Mouse (Mus musculus) limb, embryonic 13.5 days (tissue): ENCODE measurements around the gene Srrm1. TPM values are rescaled to one million over a fixed set of nuclear protein-coding genes. Genes with fewer than 3 reads are reported as not detected.
A peak's percentile ranks its signal among the peaks of the same experiment; 100 is the strongest.
"Not testable (repeated sequence)": the region's sequence is repeated elsewhere in the genome, so short reads cannot be mapped to it uniquely, and the experiment has no call there.

ENCODE experiments used
- ATAC-seq: fragments of 200-750 bp; cut with Nextera tagmentation; 2 replicates; pipeline ENCODE4 v1.8.0; 2017; ENCODE audit warnings: low read depth, moderate number of reproducible peaks, moderate TSS enrichment; ENCODE audit not compliant: low FRiP score
- H3K27ac ChIP-seq: fragments of 300-500 bp; sonication (generic); 2 replicates; pipeline ENCODE4 v1.5.1; 2015; ENCODE audit warnings: inconsistent platforms, mild to moderate bottlenecking, moderate library complexity
- H3K27me3 ChIP-seq: fragments of 300-500 bp; sonication (generic); 2 replicates; pipeline ENCODE4 v1.6.1; 2015; ENCODE audit warnings: mild to moderate bottlenecking, inconsistent platforms
- H3K36me3 ChIP-seq: fragments of 300-500 bp; sonication (generic); 2 replicates; pipeline ENCODE4 v1.6.1; 2015; ENCODE audit warnings: inconsistent platforms, mild to moderate bottlenecking, moderate library complexity
- H3K4me1 ChIP-seq: fragments of 300-500 bp; sonication (generic); 2 replicates; pipeline ENCODE4 v1.6.1; 2015; ENCODE audit warnings: inconsistent platforms
- H3K4me2 ChIP-seq: fragments of 300-500 bp; sonication (generic); replicated peaks from 2 replicates; pipeline ENCODE4 v1.6.1; 2015; ENCODE audit warnings: inconsistent platforms, mild to moderate bottlenecking, moderate library complexity
- H3K4me3 ChIP-seq: fragments of 300-500 bp; sonication (generic); 2 replicates; pipeline ENCODE4 v1.5.1; 2015; ENCODE audit warnings: moderate library complexity, mild to moderate bottlenecking, inconsistent platforms
- H3K9ac ChIP-seq: fragments of 300-500 bp; sonication (generic); 2 replicates; pipeline ENCODE4 v1.6.1; 2015; ENCODE audit warnings: mild to moderate bottlenecking, inconsistent platforms
- H3K9me3 ChIP-seq: fragments of 300-500 bp; sonication (generic); 2 replicates; pipeline ENCODE4 v1.6.1; 2016; ENCODE audit warnings: inconsistent platforms
- WGBS: fragments of 180-500 bp; shearing (Covaris S2); methylation state at CpG from one replicate; pipeline ENCODE4 v1.1.7; 2015; 5-methylcytosine and 5-hydroxymethylcytosine counted together
- polyA plus RNA-seq: library from polyadenylated mRNA; unstranded; fragments of >200 nt; fragmentation: Nextera tagmentation; extraction: Ambion mirVana; gene quantifications from 2 replicates; pipeline ENCODE4 v1.2.1, GENCODE M21; 2015

Srrm1 gene
- polyA plus RNA-seq, 1 experiment from 2014 or later, result 295 TPM

- Histone ChIP-seq H3K36me3 (no peaks in the 10 kb centered on the region), H3K9me3 (no peaks in the 10 kb centered on the region), H3K4me3 (no peak overlapping the region), H3K9ac (no peak overlapping the region), H3K27ac (no peak overlapping the region), H3K27me3 (no peaks in the 10 kb centered on the region), H3K4me2 (no peak overlapping the region), H3K4me1 (peaks cover 22% of the 10 kb centered on the region)
- ATAC-seq, result no peak
- 73% methylated on average over 4 of the region's 4 CpGs for WGBS
These were observed 69.7 kb downstream of the Srrm1 start for GRCm38 (mm10) chr4:135283417-135283816.

- H3K4me3 ChIP-seq, result no peak overlapping the region
- no peaks in the 10 kb centered on the region for H3K36me3 ChIP-seq
- no peaks in the 10 kb centered on the region for H3K9me3 ChIP-seq
- WGBS, result 53% methylated on average over 13 of the region's 13 CpGs
- H3K4me1 ChIP-seq, result peaks cover 22% of the 10 kb centered on the region
- H3K4me2 ChIP-seq, result no peak overlapping the region
- peaks cover 3% of the 10 kb centered on the region; the same call in 1 of the 2 replicates for H3K27me3 ChIP-seq
- H3K9ac ChIP-seq, result no peak overlapping the region
- H3K27ac ChIP-seq, result no peak overlapping the region
- ATAC-seq, result no peak
These were observed 70.3 kb downstream of the Srrm1 start for GRCm38 (mm10) chr4:135282651-135283290.

- H3K27me3 ChIP-seq, result peaks cover 12% of the 10 kb centered on the region; the same call in 1 of the 2 replicates
- 77% methylated on average over 2 of the region's 2 CpGs for WGBS
- not testable (repeated sequence) for H3K4me1 ChIP-seq, H3K4me2 ChIP-seq, H3K9ac ChIP-seq, H3K9me3 ChIP-seq, ATAC-seq, H3K36me3 ChIP-seq, H3K27ac ChIP-seq, H3K4me3 ChIP-seq
These were observed 73.1 kb downstream of the Srrm1 start for GRCm38 (mm10) chr4:135280016-135280415.

DNA sequence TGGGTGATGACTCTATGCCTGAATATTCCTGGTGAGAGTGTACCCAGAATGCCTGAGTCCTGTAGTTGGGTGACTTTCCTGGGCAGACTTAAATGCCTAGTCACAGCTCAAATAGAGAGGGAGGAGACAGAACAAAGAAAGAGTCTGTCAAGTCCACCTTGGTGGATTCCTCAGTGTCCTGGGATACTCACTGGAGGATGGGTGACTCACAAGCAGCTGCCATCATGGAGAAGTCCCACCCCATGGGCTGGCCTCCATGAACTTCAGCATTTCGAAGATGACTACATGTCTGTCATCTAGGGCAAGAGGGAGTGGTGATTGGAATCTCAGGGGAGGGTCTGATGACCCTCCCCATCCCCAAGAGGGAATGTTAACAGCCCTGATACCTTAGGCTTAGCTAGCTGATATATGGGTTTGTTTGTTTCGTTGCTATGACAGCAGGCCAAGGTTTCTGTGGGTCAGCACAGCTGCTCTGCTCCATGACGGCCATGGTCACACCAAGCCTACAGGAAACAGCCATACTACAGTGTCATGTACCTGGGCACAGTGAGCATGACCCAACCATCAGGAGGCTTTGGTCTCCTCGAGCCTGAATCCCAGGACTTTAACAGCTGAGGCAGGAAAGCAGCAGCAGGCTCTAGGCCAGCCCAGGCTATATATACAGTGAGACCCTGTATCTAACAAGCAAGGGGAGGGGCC lies 76.3 kb downstream of the Srrm1 start:
- H3K27ac ChIP-seq, result no peak overlapping the region
- H3K4me2 ChIP-seq, result no peak overlapping the region
- ATAC-seq, result no peak
- peaks cover 18% of the 10 kb centered on the region for H3K27me3 ChIP-seq
- H3K9me3 ChIP-seq, result no peaks in the 10 kb centered on the region
- no peaks in the 10 kb centered on the region for H3K36me3 ChIP-seq
- H3K4me3 ChIP-seq, result no peak overlapping the region
- peaks cover 6% of the 10 kb centered on the region for H3K4me1 ChIP-seq
- no peak overlapping the region for H3K9ac ChIP-seq
- WGBS, result 56% methylated on average over 4 of the region's 4 CpGs

DNA sequence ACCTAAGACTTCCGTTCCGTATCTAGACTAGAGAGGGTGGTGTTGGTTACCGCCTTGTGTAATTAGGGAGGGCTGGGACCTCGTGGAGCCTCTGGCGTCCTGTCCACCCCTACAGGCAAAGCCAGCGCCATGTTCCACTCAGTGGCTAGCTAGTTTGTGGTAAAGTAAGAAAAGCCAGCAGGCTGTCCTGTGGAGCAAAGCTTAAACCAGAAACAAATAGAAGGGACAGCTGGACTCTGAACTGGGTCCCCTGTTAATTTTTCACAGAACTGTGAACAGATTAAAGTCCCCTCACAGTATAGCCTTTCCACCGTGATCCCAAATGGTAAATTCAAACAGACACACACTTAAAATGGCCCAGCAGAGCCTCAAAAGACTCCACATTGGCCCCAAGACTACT lies 78.4 kb downstream of the Srrm1 start:
- peaks cover 18% of the 10 kb centered on the region for H3K27me3 ChIP-seq
- no peak overlapping the region for H3K27ac ChIP-seq
- no peak for ATAC-seq
- H3K4me2 ChIP-seq, result no peak overlapping the region
- H3K9me3 ChIP-seq, result no peaks in the 10 kb centered on the region
- no peak overlapping the region for H3K4me3 ChIP-seq
- 67% methylated on average over 7 of the region's 7 CpGs for WGBS
- no peak overlapping the region for H3K9ac ChIP-seq
- H3K36me3 ChIP-seq, result no peaks in the 10 kb centered on the region
- H3K4me1 ChIP-seq, result peaks cover 20% of the 10 kb centered on the region

DNA sequence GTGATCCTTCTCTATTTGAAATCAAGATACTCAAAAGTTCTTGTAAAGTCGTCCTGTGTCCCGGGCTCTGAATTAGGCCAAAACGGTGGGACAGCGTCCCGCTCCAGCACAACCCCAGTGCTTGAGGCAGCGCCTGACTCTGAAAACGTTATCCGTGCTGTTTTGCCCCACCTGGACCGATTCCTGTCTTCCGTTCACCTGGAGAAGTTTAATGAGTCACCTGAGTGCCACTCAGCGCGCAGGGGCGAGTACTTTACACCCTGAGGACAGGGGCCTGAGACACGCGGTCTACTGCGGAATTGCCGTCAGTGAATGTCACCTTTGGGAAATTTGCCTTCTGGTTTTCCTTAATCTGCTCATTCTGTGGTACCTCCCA lies 79.8 kb downstream of the Srrm1 start:
- Histone ChIP-seq H3K9me3 (no peaks in the 10 kb centered on the region), H3K4me1 (peaks cover 34% of the 10 kb centered on the region), H3K4me3 (peak overlapping the region; percentile 92), H3K4me2 (peak overlapping the region; percentile 73), H3K27ac (peak overlapping the region; percentile 12; the same call in 1 of the 2 replicates), H3K9ac (peak overlapping the region; percentile 53), H3K36me3 (no peaks in the 10 kb centered on the region), H3K27me3 (peaks cover 18% of the 10 kb centered on the region)
- under 1% methylated on average over 17 of the region's 17 CpGs for WGBS
- ATAC-seq, result no peak

DNA sequence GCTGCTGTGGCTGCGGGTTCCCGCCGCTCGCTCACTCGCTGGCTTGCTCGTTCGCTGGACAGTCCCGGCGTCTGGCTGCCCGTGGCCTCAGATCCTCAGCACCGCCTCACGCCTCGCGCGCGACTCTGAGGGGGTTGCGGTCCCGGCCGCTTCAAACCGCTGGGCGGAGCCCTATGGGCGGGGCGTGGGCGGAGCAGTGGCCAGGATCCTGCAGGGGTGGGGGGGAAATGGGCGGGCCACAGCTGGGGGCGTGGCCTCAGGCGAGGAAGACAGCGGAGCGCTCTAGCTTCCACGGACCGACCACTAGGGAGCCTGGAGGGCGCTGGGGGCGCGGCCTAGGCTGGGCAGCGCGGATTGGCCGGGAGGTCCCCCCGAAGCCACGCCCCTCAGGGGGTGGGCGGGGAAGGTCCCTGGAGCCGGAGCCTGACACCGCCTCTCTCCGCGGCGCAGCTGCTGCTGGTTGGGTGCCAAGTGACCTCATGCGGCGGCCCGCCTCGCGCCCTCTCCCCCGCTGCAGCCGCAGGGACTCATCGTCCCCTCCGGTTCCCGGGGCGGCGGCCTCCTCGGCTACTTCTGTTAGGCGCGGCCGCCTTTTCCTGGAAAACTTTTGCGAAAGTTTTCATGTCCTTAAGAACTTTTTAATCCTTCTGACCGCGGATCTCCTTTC lies 80.3 kb downstream of the Srrm1 start, which contains the start of gene Clic4:
TSS of gene Clic4 (minus strand) at position 175 of the 667 bp plus-strand sequence.
- Histone ChIP-seq H3K36me3 (no peaks in the 10 kb centered on the region), H3K27ac (peak within 1 kb of the TSS; percentile 96), H3K27me3 (peaks cover 15% of the 10 kb centered on the region), H3K9ac (peak within 1 kb of the TSS; percentile 95), H3K4me2 (peak within 1 kb of the TSS; percentile 73), H3K9me3 (no peaks in the 10 kb centered on the region), H3K4me3 (peak within 1 kb of the TSS; percentile 92), H3K4me1 (peaks cover 39% of the 10 kb centered on the region)
- ATAC-seq, result peak; percentile 99
- WGBS, result under 1% methylated on average over 59 of the region's 64 CpGs

- Histone ChIP-seq H3K4me2 (peak overlapping the region; percentile 72), H3K9me3 (no peaks in the 10 kb centered on the region), H3K27me3 (peaks cover 12% of the 10 kb centered on the region), H3K4me3 (peak overlapping the region; percentile 92), H3K27ac (peak overlapping the region; percentile 96), H3K9ac (peak overlapping the region; percentile 95), H3K36me3 (no peaks in the 10 kb centered on the region), H3K4me1 (peaks cover 46% of the 10 kb centered on the region)
- under 1% methylated on average over 66 of the region's 67 CpGs for WGBS
- peak; percentile 30; the same call in 1 of the 2 replicates for ATAC-seq
These were observed 81.1 kb downstream of the Srrm1 start for GRCm38 (mm10) chr4:135271881-135272616.

DNA sequence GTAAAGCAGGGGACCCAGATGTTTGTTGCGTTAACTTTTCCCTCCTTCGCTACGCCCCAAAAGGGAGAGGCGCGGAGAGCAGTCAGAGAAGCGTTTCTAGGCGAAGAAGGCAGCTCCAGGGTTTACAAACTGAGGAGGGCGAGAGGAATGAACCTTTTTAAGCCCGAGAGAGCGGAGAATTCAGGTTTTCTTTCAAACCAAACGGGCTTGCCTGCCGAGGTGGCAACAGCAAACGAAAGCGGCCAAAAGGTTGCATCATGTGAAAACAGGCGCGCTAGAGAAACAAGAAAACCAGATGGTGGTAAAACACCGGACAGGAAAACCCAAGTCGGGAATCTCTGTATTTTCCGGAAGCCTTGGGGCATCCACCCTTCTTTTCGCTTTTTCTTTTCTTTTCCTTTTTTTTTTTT lies 81.7 kb downstream of the Srrm1 start:
- WGBS, result under 1% methylated on average over 20 of the region's 20 CpGs
- peaks cover 12% of the 10 kb centered on the region for H3K27me3 ChIP-seq
- peak overlapping the region; percentile 96; the same call in 1 of the 2 replicates for H3K27ac ChIP-seq

More for the DNA sequence above, 81.7 kb downstream of the Srrm1 start:
- H3K9ac ChIP-seq, result peak overlapping the region; percentile 95
- no peak for ATAC-seq
- peak overlapping the region; percentile 72 for H3K4me2 ChIP-seq
- H3K36me3 ChIP-seq, result no peaks in the 10 kb centered on the region
- peak overlapping the region; percentile 92 for H3K4me3 ChIP-seq
- no peaks in the 10 kb centered on the region for H3K9me3 ChIP-seq
- peaks cover 52% of the 10 kb centered on the region for H3K4me1 ChIP-seq
